Mouse (Mus musculus) MEL-GATA-1-ER (cell line): ENCODE results near the gene Sh3pxd2a.

Source experiments
- DNase-seq: peaks from one replicate; pipeline ENCODE4 v3.0.0-alpha.2; 2012; ENCODE audit warnings: low read depth; ENCODE audit errors: extremely low read depth

Gene Sh3pxd2a

DNA sequence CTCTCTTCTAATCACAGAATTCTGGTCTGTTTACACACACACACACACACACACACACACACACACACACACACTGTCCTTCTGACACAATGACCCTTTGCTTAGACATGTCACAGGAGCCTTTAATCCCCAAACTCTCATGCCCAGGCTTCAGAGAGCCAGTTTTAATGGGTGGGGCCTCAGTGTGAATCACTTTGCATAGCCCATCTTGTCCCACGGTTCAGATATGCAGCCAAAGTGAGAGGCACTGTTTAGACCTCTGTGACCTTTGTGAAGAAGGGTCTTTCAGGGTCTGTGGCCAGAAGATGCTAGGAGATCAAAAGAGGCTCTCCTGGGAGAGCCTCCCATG, 148.3 kb downstream of the Sh3pxd2a start:
- no peak for DNase-seq

DNA sequence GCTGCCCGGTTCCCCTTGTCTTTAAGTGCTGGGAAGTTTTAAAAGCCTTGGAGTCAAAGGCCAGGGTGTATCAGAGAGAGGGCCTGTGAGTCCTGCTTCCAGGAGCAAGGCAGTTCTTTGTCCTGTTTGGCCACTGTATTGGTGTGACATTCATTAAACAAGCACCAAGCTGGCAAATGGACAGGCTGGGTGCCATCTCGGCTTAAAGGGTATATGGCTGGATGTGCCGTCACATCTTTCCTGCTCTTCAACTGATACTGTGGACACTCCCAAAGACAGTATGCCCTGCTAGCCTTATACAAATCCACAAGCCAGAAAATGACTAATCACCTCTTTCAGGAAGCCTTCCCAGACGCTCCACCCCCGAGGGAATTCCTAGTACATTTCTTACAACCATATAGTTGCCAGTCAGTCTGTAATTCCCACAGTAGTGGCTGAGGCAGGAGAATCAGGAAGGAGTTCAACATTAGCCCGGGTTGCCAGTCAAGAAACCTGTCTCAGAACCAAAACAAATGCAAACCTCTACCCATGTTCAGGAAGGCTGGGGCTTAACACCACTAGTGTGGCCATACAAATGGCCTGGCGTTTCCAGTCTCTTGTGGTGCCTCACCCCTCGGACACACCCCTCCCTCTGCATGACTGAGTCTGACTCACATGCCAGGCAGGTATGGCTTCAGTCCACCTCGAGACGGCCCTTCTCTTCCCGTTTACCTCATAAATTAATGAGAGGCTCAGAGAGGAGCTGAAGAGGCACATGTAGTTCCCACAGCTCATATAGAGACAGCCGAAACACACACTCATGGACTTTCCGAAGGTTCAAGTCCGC, 148.9 kb downstream of the Sh3pxd2a start:
- DNase-seq, result no peak

DNA sequence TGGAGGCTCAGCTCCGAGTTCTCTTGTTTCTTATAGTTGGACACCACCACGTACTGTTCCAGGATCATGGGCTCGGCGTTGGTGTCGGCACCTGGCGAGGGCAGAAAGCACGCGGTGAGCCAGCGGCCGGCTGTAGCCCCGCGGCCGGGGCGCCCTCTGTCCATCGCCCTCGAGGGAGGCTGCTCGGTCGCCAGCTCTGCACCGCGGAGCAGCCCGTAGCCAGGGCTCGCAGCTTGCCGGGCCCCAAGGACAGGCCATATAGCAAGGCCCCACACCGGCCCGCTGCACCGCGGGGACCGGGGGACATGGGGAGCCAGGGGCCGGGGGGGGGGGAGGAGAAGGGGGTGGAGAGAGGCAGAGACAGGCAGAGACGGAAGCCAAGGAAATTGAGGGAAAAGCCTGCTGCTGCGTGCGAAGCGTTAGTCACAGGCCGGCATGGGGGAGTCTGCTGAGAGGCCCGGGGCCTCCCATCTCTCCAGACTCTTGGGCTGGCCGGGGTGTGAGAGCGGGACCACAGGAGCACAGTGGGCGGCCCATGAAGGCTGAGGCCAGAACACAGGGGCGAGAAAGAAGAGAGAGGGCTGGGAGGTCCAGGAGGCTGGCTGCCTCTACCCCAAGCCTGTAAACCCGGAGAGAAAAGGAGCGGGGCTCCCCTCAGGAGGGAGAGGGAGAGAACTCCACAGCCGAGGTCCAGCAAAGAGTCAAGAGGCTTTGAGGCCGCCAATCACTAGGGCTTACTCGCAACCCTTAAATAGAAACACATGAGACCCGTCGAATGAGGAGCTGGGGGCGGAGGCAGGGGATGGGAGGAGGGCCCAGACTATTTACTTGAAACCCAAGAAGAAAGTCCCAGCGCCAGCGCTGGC, 149.9 kb downstream of the Sh3pxd2a start:
- DNase-seq, result peak; percentile 84

DNA sequence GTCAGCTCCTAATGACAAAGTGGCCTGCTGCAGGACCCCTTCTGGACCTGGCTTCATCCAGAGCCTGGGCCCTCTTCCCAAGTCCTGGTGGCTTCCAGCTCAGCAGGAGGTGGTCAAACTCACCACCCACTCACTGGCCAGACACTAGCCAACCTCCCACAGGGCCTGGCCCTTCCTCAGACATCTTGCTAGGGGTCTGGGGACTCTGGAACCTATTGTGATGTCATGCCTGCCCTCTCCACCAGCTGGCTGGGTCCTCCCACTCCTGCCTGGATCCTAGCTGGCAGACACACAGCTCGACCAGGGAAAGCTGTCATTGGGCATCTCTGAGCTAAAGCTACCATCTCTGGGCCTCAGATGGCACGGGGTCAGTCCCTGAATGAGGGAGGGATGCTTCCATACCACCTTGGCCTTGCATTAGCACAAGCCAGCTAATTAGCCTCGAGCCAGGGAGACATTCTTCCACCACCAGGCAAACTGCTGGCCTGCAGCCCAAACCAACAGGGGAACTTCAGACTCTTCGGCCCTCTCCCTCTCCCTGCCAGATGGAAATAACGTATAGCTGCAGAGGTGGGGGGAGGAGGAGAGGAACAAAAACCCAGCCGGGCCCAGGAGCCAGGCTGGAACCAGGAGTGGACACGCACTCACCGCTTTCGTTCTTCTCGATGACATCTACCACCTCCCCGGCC, 150.7 kb downstream of the Sh3pxd2a start:
- peak; percentile 29 for DNase-seq

DNA sequence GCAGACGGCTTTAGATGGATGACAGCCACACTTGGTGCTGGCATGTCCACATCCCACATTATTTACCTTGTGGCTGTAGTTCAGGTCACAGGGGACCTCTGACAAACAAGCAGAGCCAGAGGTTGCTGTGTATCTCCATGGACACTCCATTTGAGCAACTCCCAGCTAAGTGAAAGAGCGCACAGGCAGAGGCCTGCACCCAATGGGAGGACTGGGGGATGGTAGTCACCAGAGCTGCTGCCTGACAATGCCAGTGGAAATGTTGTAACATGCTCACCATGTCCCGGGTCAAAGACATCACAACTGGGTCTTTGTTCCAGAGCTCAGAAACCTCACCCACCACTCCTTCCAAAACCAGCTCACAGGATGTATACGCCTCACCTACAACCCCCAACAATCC, 153.0 kb downstream of the Sh3pxd2a start:
- DNase-seq, result no peak

DNA sequence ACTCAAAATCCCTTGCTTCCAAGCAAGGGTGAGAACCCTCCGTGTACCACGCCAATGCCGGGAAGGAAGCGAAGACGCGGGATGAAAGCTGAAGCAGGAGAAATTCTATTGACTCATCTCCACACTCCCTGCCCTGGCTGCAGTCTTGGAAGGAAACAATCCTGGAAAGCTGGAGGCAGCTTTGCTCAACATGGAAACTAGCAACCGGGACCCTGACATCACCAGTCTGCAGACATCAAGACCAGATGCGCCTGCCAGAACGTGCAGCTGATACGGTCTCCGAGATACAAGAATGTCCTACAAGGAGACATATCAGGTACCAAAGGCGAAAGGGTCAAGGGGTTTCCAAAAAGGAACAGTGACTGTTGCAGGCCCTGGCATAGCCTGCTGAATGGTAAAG, 154.4 kb downstream of the Sh3pxd2a start:
- DNase-seq, result no peak

DNA sequence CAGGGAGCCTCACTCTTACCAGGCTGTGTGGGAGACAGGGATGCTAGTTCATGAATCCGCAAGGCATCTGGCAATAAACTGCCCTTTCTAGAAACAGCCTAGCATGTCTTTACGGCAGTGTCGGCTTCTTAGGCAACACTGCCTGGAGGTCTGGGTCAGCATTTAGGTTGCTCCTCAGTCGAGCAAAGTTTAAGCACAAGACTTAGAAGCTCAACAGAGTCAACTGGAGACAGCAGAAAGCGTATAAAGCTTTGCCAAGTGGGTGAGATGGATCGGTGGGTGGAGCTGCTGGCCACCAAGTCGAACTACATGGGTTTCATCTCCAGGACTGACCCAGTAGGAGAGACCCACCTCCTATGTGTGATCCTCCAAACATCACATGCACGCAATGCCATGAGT, 157.3 kb downstream of the Sh3pxd2a start:
- DNase-seq, result no peak

DNA sequence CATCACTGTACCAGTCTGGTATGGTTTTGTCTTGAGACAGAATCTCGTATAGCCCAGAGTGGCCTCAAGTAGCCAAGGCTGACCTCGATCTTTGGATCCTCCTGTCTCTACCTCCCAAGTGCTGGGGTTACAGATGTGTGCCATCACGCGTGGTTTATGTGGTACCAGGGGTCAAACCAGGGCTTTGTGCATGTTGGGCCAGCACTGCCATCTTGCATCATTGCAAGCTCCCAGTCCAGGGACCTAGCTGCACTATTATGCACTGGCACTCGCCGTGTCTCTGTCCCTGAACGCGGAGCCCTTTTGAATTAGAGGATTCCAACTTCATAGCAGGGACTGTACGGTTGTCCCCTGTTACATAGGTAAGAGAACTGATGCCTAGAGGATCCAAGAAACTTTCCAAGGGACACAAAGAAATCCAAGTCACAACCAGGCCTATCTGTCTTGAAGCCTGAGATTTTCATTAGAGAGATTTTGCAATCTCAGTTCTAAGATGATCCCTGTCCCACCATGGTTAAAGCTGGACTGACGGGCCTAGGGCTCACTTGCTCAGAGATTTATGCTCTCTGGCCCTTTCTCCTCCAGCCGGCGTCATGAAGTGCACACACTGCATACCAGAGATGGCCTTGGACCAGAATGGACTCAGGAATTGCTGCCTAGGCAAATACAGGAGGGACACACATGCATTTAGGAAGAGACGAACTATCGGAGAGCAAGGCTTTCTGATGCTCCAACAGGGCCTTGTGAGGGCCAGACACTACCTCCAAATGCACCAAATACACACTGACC, 157.9 kb downstream of the Sh3pxd2a start:
- DNase-seq, result no peak

DNA sequence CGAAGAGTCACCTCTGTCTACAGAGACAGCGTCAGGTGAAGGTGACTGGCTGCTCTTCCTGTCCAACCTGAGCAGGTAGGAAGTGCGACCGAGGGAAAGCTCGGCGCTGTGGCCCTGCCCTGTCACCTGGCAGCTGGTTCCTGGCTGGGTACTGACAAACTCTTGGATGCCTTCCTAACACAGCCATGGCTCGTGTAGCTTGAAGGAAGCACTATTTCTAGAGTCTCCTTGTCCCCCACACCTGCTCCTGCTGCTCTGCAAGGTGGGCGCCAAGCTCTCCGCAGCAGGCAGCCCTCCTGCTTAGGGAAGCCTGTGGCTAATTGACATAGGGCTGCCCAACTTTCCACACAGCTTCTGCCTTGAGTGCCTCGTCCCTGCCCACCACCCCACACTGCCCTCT, 158.8 kb downstream of the Sh3pxd2a start:
- DNase-seq, result no peak

DNA sequence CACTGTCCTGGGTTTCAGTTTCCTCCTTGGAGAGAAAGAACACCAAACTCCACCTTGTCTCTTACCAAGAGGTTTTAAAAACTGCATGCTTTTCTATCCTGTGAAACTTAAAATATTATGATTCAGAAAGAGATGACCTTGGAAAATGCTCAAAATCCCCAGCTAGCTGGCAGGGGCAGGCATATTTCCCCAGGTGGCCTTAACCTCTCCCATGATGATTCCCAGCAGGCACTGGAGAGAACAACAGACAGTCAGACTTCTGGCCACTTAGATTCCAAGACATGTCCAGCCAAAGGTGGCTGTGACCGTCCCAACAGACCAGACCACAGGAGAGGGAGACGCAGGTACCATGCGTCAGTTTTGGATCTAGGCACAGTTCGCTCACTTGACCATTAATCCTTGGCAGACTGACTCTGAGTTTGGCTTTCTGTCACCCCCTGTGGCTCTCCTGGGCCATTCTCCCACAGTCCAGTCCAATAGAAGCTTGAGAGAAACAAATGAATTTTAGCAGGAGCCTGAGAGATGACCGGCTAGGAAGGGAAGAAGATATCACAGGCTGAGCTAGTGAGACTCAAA, 159.9 kb downstream of the Sh3pxd2a start:
- DNase-seq, result no peak

DNA sequence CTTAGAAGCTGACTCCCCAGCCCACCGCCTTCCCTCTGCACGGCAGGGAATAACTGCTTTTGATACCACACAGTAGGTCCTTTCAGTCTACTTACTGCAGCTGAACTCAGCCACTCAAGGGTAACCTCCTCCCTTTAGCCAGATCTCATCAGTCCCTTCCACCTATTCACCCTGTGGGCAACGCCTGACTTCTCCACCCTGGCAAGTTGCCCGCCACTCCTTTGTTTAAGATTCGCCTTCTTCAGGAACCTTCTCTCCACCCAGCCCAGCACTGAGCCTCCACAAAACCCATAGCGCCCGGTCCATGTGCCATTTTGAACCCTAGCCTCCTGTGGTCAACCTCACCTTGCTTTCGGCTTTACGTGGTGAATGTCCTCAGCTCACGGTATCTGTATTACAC, 161.1 kb downstream of the Sh3pxd2a start:
- DNase-seq, result no peak

DNA sequence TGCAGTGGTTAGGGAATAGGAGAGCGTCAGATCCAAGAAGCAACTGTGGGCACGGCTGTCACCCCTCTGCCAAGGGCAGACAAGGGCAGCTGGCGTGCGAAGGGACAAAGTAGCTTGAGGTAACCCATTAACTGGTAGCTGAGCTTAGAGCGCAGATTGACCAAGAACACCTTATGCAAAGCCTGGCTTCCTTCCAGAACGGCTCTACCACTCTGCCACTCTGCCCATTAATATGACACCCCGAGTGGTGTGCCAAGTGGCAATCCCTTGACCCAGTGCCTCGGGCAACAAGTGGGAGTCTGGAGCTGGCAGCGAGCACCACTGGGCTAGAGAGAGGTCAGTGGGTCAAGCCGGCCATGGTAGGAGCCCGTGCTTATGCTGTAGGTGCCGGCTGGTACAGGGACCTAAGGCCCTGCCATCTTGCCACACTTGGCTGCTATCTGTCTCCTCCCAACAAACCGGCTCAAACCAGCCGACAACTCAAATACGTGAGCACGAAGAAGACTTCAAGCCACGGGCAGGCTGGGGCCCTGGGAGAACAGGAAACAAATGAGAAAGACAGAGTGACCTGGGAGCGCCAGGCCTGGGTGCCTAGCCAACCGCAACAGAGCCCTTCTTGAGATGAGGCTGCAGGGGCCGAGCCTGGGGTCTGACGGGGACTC, 161.9 kb downstream of the Sh3pxd2a start:
- no peak for DNase-seq

DNA sequence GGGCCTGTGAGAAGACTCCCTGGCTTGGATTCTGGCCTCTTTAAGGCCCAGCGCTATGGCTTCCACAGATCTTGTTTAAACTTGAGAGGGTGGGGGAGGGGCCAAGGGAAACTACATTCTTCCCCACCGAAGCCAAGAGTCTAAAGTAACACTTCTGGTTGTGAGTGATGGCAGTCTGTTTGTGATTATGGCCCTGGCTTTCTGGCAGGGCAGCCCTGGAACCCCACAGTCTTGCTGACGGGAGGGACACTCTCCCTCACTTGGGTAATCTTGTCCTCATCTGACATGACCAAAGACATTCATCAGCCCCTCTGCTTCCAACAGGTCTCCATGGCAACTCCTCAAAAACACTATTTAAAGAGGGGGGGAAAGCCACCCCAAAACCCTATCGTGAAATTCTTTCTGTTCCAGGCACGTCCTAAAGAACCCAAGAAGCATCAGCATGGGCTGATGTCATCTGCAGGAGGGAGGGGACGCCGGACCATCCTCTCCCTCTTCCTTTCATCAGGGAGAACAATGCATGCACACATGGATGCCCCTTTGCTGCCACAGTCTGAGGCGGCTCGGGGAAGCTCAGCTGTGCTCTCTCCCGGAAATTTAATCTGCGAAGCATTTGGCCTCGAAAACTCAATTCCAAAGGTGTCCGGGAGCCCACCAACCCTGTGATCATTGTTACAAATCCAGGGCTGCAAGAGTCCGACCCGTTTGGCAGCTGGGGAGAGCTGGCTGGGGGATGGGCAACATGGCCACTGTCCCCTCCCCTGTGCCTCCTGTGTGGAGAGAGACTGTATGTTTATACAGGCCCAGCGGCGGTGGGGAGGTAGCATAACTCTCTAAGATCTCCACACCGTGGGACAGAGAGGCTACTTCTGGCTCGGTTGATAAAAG, 162.7 kb downstream of the Sh3pxd2a start:
- DNase-seq, result no peak

DNA sequence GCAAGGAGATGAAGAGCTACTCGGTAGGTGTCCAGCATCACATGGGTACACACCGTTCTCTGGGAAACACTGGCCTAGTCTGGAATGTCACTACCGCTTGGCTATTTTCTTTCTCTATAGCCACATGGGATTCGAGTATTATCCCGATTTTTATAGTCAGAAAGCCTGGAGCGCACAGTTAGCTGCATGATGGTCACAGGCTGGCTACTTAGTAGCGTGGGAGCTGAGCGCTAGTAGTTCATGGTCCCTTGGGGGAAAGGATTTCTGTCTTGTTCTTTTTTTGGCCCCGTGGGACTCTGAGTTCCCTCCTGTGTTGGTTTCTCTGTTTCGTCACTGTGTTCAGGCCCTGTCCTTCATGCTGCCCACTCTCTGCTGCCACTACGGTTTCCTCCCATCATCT, 166.1 kb downstream of the Sh3pxd2a start:
- DNase-seq, result no peak

DNA sequence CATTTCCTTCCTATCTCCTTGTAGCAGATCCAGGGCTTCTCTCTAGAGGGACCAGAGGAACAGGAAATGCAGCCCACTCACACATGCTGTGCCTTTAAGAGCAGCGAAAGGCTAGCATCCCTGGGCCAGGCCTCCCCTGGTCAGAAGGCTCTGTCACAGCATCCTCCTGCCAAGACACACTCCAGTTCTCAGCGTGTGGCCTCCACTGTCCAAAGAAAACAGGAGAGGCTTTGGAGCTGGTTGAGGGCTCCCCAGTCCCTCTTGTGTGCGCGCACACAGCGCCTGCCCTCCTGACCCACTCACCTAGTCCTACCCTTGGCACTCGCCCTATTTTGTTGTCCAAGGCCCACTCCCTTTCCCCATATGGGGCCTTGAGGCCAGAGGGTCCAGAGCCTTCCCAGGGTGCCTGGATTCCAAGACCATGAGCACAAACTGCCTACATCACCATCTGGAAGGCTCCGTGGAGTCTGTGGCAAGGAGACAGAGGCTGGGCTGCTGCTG, 171.7 kb downstream of the Sh3pxd2a start:
- no peak for DNase-seq

DNA sequence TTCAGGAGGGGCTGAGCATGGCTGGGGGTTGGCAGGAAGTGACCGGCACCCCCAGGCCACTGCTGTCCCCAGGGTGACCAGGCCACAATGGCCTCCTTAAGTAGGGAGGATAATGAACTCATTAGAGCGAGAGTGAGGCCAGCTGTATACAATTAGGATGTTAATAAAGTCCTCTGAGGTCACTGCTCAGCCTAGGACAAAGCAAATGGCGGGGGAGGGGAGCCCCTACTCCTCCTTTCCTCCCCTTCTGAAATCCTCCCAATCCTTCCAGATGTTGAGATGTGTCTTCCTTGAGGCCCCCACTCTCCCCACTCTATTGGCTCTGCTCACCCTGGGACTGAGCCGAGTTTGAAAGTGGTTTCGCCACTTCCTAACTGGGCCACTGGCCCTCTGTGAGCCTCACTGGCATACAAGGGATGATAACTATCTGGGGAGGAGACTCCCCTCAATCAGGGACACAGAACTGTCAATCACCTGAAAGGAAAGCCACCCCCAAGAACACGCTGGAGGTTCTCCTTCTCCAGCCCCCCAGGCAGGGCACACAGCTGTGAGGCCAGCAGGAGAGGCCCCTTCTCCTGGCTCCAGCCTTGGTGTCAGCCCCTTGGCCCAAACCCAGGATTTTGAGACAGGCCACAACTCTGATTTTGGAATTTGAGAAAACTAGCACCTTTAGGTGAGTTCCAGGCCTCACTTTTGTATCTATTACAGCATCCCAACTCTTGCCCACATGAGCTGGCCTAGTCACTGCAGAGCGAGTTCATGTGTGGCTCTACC, 172.7 kb downstream of the Sh3pxd2a start:
- no peak for DNase-seq

DNA sequence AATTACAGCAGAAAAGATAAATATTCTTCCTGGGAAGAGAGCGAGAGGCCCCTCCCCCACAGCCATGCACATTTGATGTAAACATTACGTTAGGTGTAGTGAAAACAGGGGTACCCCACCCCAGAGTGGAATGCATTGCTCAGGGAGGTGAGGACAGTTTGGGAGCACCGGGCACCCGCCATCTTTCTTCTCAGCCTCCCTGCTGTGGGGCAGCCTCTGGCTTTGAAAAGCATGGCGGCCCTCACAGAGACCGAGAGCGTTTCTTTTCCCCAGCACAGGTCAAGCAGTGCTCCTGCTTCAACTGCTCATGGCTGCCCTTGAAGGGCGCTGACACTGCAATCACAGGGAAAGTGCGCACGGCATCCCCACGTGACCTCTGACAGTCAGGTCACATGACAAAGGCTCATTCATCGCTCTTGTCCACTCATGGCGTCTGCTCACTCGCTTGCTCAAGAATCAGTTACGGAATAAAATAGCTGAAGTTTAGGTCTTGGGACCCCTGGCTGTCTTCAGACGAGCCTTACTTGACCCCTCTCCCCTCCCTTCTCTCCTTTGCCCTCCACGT, 177.2 kb downstream of the Sh3pxd2a start:
- DNase-seq, result no peak

DNA sequence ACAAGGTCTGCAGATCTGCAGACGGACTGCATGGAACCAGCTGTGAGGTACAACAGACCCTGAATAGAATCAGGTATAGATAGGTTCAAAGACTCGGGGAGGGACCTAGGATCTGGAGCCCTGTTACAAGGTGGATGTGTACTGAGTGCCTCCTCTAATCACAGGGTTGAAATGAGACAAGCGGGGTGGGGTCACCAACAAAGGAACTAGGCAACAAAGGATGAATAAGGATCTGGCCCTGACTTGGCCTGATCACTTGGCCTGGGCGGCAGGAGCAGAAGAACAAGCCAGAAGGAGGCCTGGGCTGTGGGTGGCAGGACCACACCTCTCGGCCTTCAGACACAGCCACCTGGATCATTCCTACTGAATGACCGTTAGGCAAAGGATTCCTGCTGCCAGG, 178.6 kb downstream of the Sh3pxd2a start:
- DNase-seq, result no peak
